In genomic region chr1:148656990-148657389, GRCm38 (mm10) we compare ENCODE assay signal across 17 mouse cellular contexts.
"Had no signal": no experiment of that assay in that cellular context is flagged by ENCODE, and none has a peak within 500 bp of the region (broad histone marks: within the 10 kb centered on the region; RNA-seq: fewer than 3 reads in every experiment).

No protein-coding gene starts in this region.

- H3K27ac ChIP-seq: neural tube, embryonic 12.5 days; neural tube, embryonic 13.5 days; neural tube, embryonic 15.5 days; stomach, embryonic 15.5 days; stomach, postnatal 0 days had no signal

- H3K4me3 ChIP-seq: neural tube, embryonic 12.5 days; neural tube, embryonic 13.5 days; neural tube, embryonic 15.5 days; stomach, embryonic 15.5 days had no signal

- H3K36me3 ChIP-seq: neural tube, embryonic 12.5 days; neural tube, embryonic 13.5 days; neural tube, embryonic 15.5 days; stomach, embryonic 15.5 days had no signal

- DNase-seq: retina, postnatal 1 day; right cerebral cortex, adult 18-20 months; right cerebral cortex, postnatal 14 days; right cerebral cortex, postnatal 25 days; right cerebral cortex, postnatal 4 days; spleen, adult 18-20 months; thymus, adult 18-20 months; thymus, adult 2 months; thymus, postnatal 14 days; thymus, postnatal 25 days; thymus, postnatal 36 days; thymus, postnatal 4 days had no signal

- H3K27me3 ChIP-seq: neural tube, embryonic 12.5 days; neural tube, embryonic 13.5 days; neural tube, embryonic 15.5 days; stomach, embryonic 15.5 days had no signal

- H3K4me1 ChIP-seq: neural tube, embryonic 12.5 days; neural tube, embryonic 13.5 days; neural tube, embryonic 15.5 days; stomach, embryonic 15.5 days had no signal
